Mouse (Mus musculus) urinary bladder, postnatal 4 days (tissue): ENCODE data around the gene Parp14.

Source experiments
- DNase-seq, 2 experiments: peaks; one replicate each; pipeline ENCODE4 v3.0.0; 2021 to 2022; ENCODE audit warnings: low spot score in 2 of 2

Gene Parp14

DNA sequence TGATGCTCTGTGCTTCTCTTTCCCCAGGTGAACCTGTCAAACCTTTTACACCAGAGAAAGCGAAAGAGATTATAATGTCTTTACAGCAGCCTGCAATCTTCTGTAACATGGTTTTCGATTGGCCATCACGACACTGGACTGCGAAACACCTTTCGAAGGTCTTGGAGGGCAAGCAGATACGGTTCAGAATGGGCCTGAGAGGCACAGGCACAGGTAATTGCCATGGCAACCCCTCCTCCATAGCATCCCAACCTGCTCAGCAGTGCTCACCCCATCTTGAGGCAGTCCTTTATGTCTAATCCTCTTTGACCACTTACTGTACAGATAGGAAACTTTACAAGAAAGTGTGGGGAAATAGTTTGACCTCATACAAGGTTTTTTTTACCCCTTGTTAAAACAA is 84.2 kb downstream of the Parp14 start:
- DNase-seq: no peak

GRCm38 (mm10) chr16:35784134-35784725 is 87.1 kb downstream of the Parp14 start:
- DNase-seq: no peak

- no peak for DNase-seq
Measured at GRCm38 (mm10) chr16:35783207-35783573, 88.2 kb downstream of the Parp14 start.
